Mouse (Mus musculus) midbrain, embryonic 16.5 days (tissue): Measurements from ENCODE around the gene St6galnac3. TPM values are rescaled to one million over a fixed set of nuclear protein-coding genes. Genes with fewer than 3 reads are reported as not detected.
A peak's percentile ranks its signal among the peaks of the same experiment; 100 is the strongest.

Experiments
- ATAC-seq: fragments of 200-750 bp; cut with Nextera tagmentation; 2 replicates; pipeline ENCODE4 v1.8.0; 2017; ENCODE audit warnings: moderate TSS enrichment
- H3K27ac ChIP-seq: fragments of 300-500 bp; sonication (generic); 2 replicates; pipeline ENCODE4 v1.5.1; 2014; ENCODE audit warnings: mild to moderate bottlenecking, low read length, mixed read lengths
- H3K27me3 ChIP-seq: fragments of 300-500 bp; sonication (generic); 2 replicates; pipeline ENCODE4 v1.6.1; 2014; ENCODE audit warnings: low read depth, low read length, mixed read lengths; ENCODE audit not compliant: control insufficient read depth, insufficient read depth
- H3K36me3 ChIP-seq: fragments of 300-500 bp; sonication (generic); 2 replicates; pipeline ENCODE4 v1.6.1; 2014; ENCODE audit warnings: mild to moderate bottlenecking, low read length, moderate library complexity, mixed read lengths; ENCODE audit not compliant: control insufficient read depth, insufficient read depth
- H3K4me1 ChIP-seq: fragments of 300-500 bp; sonication (generic); 2 replicates; pipeline ENCODE4 v1.6.1; 2014; ENCODE audit warnings: mild to moderate bottlenecking, low read length, mixed read lengths; ENCODE audit not compliant: control insufficient read depth, insufficient read depth
- H3K4me2 ChIP-seq: fragments of 300-500 bp; sonication (generic); 2 replicates; pipeline ENCODE4 v1.6.1; 2014; ENCODE audit warnings: mild to moderate bottlenecking, low read length, mixed read lengths
- H3K4me3 ChIP-seq: fragments of 300-500 bp; sonication (generic); 2 replicates; pipeline ENCODE4 v1.5.1; 2014; ENCODE audit warnings: low read depth, mild to moderate bottlenecking, low read length, moderate library complexity, mixed read lengths
- H3K9ac ChIP-seq: fragments of 300-500 bp; sonication (generic); 2 replicates; pipeline ENCODE4 v1.6.1; 2014; ENCODE audit warnings: low read depth, low read length, mixed read lengths
- H3K9me3 ChIP-seq: fragments of 300-500 bp; sonication (generic); replicated peaks from 2 replicates; pipeline ENCODE4 v1.6.1; 2014; ENCODE audit warnings: mild to moderate bottlenecking, low read length, mixed read lengths; ENCODE audit not compliant: control insufficient read depth, poor library complexity, severe bottlenecking
- WGBS: fragments of 180-500 bp; shearing (Covaris S2); extraction: QIAGEN DNeasy Blood & Tissue Kit; methylation state at CpG from one replicate; pipeline ENCODE4 v1.1.7; 2014; 5-methylcytosine and 5-hydroxymethylcytosine counted together
- polyA plus RNA-seq: library from polyadenylated mRNA; unstranded; fragments of >200 nt; fragmentation: Nextera tagmentation; extraction: Ambion mirVana; gene quantifications from 2 replicates; pipeline ENCODE4 v1.2.1, GENCODE M21; 2015

The St6galnac3 gene
- polyA plus RNA-seq, 1 experiment from 2014 or later, result 19.1 TPM

- Histone ChIP-seq H3K4me1 (no peaks in the 10 kb centered on the region), H3K27me3 (no peaks in the 10 kb centered on the region), H3K36me3 (no peaks in the 10 kb centered on the region), H3K27ac (no peak overlapping the region), H3K4me3 (no peak overlapping the region), H3K9me3 (no peaks in the 10 kb centered on the region), H3K9ac (no peak overlapping the region), H3K4me2 (no peak overlapping the region)
- ATAC-seq, result no peak
- 75% methylated on average over 8 of the region's 8 CpGs for WGBS
These were observed 401.5 kb downstream of the St6galnac3 start for GRCm38 (mm10) chr3:153323446-153323845.

DNA sequence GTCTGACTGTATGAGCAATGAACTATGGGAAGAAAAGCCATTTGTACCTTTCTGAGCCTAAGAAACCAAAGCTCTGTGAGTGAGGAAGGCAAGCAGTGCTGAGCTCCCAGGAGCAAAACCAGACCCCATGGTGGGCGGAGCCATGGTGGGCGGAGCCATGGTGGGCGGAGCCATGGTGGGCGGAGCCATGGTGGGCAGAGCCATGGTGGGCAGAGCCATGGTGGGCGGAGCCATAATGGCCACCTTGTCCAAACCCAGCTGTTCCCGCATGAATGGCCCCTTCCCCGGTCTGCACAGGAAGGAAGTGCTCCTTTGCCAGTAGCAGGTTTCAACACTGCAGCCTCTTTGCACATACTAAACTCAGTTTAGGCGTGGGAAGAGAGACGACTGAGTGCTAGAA lies 411.4 kb downstream of the St6galnac3 start:
- no peaks in the 10 kb centered on the region for H3K4me1 ChIP-seq
- no peak overlapping the region for H3K4me2 ChIP-seq
- H3K4me3 ChIP-seq, result no peak overlapping the region
- H3K36me3 ChIP-seq, result no peaks in the 10 kb centered on the region
- no peak for ATAC-seq
- no peaks in the 10 kb centered on the region for H3K9me3 ChIP-seq
- no peak overlapping the region for H3K9ac ChIP-seq
- 82% methylated on average over 9 of the region's 9 CpGs for WGBS
- no peaks in the 10 kb centered on the region for H3K27me3 ChIP-seq
- no peak overlapping the region for H3K27ac ChIP-seq

GRCm38 (mm10) chr3:153313167-153313566 lies 411.8 kb downstream of the St6galnac3 start:
- Histone ChIP-seq H3K4me3 (no peak overlapping the region), H3K4me2 (no peak overlapping the region), H3K27ac (no peak overlapping the region), H3K4me1 (no peaks in the 10 kb centered on the region), H3K36me3 (no peaks in the 10 kb centered on the region), H3K27me3 (no peaks in the 10 kb centered on the region), H3K9me3 (no peaks in the 10 kb centered on the region), H3K9ac (no peak overlapping the region)
- ATAC-seq, result no peak
- WGBS, result 91% methylated on average over 9 of the region's 9 CpGs

- WGBS, result 94% methylated on average over 3 of the region's 3 CpGs
- no peak overlapping the region for H3K4me3 ChIP-seq
- H3K9ac ChIP-seq, result no peak overlapping the region
- H3K4me1 ChIP-seq, result no peaks in the 10 kb centered on the region
- no peaks in the 10 kb centered on the region for H3K27me3 ChIP-seq
- no peaks in the 10 kb centered on the region for H3K36me3 ChIP-seq
- no peaks in the 10 kb centered on the region for H3K9me3 ChIP-seq
- no peak overlapping the region for H3K4me2 ChIP-seq
- no peak for ATAC-seq
- H3K27ac ChIP-seq, result no peak overlapping the region
These were observed 413.0 kb downstream of the St6galnac3 start for GRCm38 (mm10) chr3:153312006-153312405.

DNA sequence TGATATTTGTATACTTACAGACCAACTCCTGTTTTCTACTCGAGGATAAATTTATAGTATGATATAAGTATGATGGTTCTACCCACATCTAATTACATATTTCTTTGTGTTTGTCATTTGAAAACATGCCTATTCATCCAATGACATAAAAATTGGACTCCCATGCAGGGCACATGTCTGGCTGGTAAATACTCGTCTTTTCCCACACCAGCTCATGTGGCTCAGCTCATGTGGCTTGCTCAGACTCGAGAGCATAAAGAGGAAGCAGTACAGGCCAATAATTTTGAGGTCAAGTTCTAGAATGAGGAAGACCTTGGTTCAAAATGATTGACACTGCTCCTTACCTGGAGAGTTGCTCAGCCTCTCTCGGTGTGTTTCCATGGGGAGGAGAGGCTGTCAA lies 416.6 kb downstream of the St6galnac3 start:
- H3K9me3 ChIP-seq, result no peaks in the 10 kb centered on the region
- no peak overlapping the region for H3K4me3 ChIP-seq
- no peaks in the 10 kb centered on the region for H3K36me3 ChIP-seq
- 0 out of 2 replicates have a peak, but pooled peaks cover 2% of the 10 kb centered on the region for H3K4me1 ChIP-seq
- H3K4me2 ChIP-seq, result no peak overlapping the region
- 73% methylated on average over 4 of the region's 4 CpGs for WGBS
- H3K27me3 ChIP-seq, result no peaks in the 10 kb centered on the region
- H3K9ac ChIP-seq, result no peak overlapping the region
- ATAC-seq, result no peak
- H3K27ac ChIP-seq, result no peak overlapping the region

DNA sequence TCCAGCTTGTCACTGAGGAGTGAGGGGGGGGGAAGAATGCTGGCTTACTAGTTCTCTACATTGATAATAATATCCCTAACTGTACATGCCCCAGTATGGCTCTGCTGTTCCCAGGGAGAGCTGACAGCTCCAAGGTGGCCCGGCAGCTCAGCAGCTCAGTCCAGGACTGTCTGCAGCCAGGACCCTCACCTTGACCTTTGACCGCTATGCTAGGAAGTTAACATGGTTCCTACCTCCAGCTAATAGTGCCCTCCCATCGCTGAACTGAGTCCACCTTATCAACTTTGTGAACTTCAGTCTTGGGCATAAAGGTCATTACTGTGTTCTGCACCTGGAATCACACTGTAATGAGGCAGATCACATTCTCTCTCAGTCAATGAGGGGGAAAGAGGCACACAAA lies 419.8 kb downstream of the St6galnac3 start:
- Histone ChIP-seq H3K27ac (no peak overlapping the region), H3K9ac (no peak overlapping the region), H3K36me3 (no peaks in the 10 kb centered on the region), H3K4me1 (0 out of 2 replicates have a peak, but pooled peaks cover 2% of the 10 kb centered on the region), H3K4me2 (no peak overlapping the region), H3K9me3 (no peaks in the 10 kb centered on the region), H3K27me3 (no peaks in the 10 kb centered on the region), H3K4me3 (no peak overlapping the region)
- ATAC-seq, result 0 out of 2 replicates have a peak, but pooled peaks have one; percentile 32
- 86% methylated on average over 3 of the region's 3 CpGs for WGBS

GRCm38 (mm10) chr3:153302376-153302775 lies 422.6 kb downstream of the St6galnac3 start:
- WGBS, result 93% methylated on average over 7 of the region's 7 CpGs
- Histone ChIP-seq H3K4me2 (no peak overlapping the region), H3K27ac (no peak overlapping the region), H3K9ac (no peak overlapping the region), H3K4me1 (0 out of 2 replicates have a peak, but pooled peaks cover 2% of the 10 kb centered on the region), H3K9me3 (no peaks in the 10 kb centered on the region), H3K4me3 (no peak overlapping the region), H3K36me3 (no peaks in the 10 kb centered on the region), H3K27me3 (no peaks in the 10 kb centered on the region)
- ATAC-seq, result no peak

GRCm38 (mm10) chr3:153296375-153297068 lies 428.5 kb downstream of the St6galnac3 start:
- Histone ChIP-seq H3K4me2 (no peak overlapping the region), H3K4me1 (no peaks in the 10 kb centered on the region), H3K27ac (no peak overlapping the region), H3K9ac (no peak overlapping the region), H3K27me3 (no peaks in the 10 kb centered on the region), H3K4me3 (no peak overlapping the region), H3K9me3 (no peaks in the 10 kb centered on the region), H3K36me3 (no peaks in the 10 kb centered on the region)
- ATAC-seq, result no peak
- WGBS, result 69% methylated on average over 22 of the region's 22 CpGs

GRCm38 (mm10) chr3:153292853-153293252 lies 432.1 kb downstream of the St6galnac3 start:
- no peaks in the 10 kb centered on the region for H3K4me1 ChIP-seq
- no peaks in the 10 kb centered on the region for H3K36me3 ChIP-seq
- H3K4me2 ChIP-seq, result no peak overlapping the region
- 0 out of 2 replicates have a peak, but pooled peaks cover under 1% of the 10 kb centered on the region for H3K9me3 ChIP-seq
- H3K27me3 ChIP-seq, result no peaks in the 10 kb centered on the region
- ATAC-seq, result no peak
- 87% methylated on average over 5 of the region's 5 CpGs for WGBS
- H3K9ac ChIP-seq, result no peak overlapping the region
- no peak overlapping the region for H3K4me3 ChIP-seq
- H3K27ac ChIP-seq, result no peak overlapping the region
